Mouse (Mus musculus): Measurements from ENCODE around the gene Camk2b. TPM values are rescaled to one million over a fixed set of nuclear protein-coding genes. Genes with fewer than 3 reads are reported as not detected.
"Not testable (repeated sequence)": the region's sequence is repeated elsewhere in the genome, so short reads cannot be mapped to it uniquely, and the experiment has no call there.

The Camk2b gene
- 51.6 and 87.1 TPM in 2 replicates for polyA plus RNA-seq (2014; fragmentation: Nextera tagmentation; extraction: Ambion mirVana)

- H3K27me3 ChIP-seq (replicated peaks; ENCODE audit: control insufficient read depth, insufficient read depth, low read length), result peaks cover 54% of the 10 kb centered on the region
- no peaks in the 10 kb centered on the region for H3K36me3 ChIP-seq (ENCODE audit: control insufficient read depth, insufficient read depth, low read length)
- peak; percentile 13; the same call in 1 of the 2 replicates for ATAC-seq
- H3K4me2 ChIP-seq (ENCODE audit: low read length), result peak within 1 kb of the TSS; percentile 57
- no peak for DNase-seq (ENCODE audit: low spot score)
- peak within 1 kb of the TSS; percentile 53 for H3K4me3 ChIP-seq (ENCODE audit: low read depth, low read length)
- H3K27ac ChIP-seq (ENCODE audit: low read depth, low read length), result peak within 1 kb of the TSS; percentile 72
- H3K4me1 ChIP-seq (ENCODE audit: control insufficient read depth, insufficient read depth, low read length), result no peaks in the 10 kb centered on the region; the same call in 1 of the 2 replicates
- peak within 1 kb of the TSS; percentile 70 for H3K9ac ChIP-seq (ENCODE audit: low read length)
- WGBS, result 14% methylated on average over 6 of the region's 6 CpGs
- H3K9me3 ChIP-seq (replicated peaks; ENCODE audit: control insufficient read depth, low read length), result no peaks in the 10 kb centered on the region
These were observed at the start of gene Camk2b for GRCm38 (mm10) chr11:6066176-6066575. Gene Camk2b (minus strand): TSS chr11:6066362.

DNA sequence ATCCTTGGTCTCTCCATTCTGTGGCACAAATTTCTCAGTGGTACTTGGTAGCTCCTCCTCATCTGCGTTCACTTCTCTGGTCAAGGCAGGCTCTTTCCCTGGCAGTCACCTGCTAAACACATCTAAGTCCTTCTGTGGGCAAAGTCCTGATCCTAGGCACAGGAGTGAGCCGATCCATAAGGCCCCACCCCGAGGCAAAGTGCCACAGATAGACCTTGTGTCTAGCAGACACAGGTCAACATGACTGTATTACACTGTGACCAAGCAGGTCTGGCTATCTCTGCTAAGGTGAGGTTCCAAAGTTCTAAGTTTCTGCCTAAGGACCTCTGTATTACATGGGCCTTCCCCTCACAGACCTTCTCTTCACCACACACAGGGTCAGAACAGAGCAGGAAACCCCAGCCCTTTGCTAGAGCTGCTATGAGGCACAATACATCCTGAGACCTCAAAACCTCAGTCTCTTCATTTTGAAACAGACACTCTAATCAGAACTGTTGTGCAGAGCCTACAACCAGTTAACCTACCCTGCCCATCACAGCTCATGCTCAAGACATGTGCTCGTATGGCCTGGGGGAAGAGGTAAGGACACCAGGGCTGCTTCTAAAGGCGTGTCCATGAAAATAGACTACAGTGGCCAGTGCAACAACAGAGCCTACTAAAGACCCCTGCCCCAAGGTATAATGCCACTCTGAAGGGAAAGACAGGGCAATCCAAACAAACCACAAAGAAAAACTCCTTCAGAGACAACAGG, 45.7 kb upstream of the Camk2b start:
- Histone ChIP-seq H3K9ac (ENCODE audit: low read length) (no peak overlapping the region), H3K27ac (ENCODE audit: low read depth, low read length) (no peak overlapping the region), H3K4me1 (ENCODE audit: control insufficient read depth, insufficient read depth, low read length) (no peaks in the 10 kb centered on the region), H3K4me3 (ENCODE audit: low read depth, low read length) (no peak overlapping the region), H3K27me3 (replicated peaks; ENCODE audit: control insufficient read depth, insufficient read depth, low read length) (no peaks in the 10 kb centered on the region), H3K36me3 (ENCODE audit: control insufficient read depth, insufficient read depth, low read length) (peaks cover 60% of the 10 kb centered on the region), H3K4me2 (ENCODE audit: low read length) (no peak overlapping the region), H3K9me3 (replicated peaks; ENCODE audit: control insufficient read depth, low read length) (no peaks in the 10 kb centered on the region)
- ATAC-seq, result no peak
- 97% methylated on average over 5 of the region's 5 CpGs for WGBS
- no peak for DNase-seq (ENCODE audit: low spot score)

DNA sequence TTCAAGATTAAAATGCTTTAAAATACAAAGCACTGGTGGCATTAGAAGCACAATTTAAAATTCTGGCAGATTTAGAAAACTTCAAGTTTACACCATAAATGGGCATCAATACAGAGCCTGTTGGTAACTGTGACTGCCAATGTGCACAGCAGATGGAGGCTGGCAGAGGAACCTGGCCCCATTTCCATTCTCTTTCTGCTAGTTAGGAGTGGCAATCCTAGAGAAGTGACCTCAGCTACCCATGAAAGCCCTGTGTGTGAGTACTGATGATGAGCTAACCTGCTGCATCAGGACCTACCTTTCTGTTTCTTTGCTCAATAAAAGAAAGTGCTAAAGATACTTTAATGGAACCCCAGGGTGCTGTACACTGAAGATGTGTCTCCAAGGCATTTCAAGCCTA, 43.8 kb upstream of the Camk2b start:
- Histone ChIP-seq H3K36me3 (ENCODE audit: control insufficient read depth, insufficient read depth, low read length) (peaks cover 72% of the 10 kb centered on the region), H3K9ac (ENCODE audit: low read length) (no peak overlapping the region), H3K9me3 (replicated peaks; ENCODE audit: control insufficient read depth, low read length) (no peaks in the 10 kb centered on the region), H3K4me1 (ENCODE audit: control insufficient read depth, insufficient read depth, low read length) (no peaks in the 10 kb centered on the region), H3K27ac (ENCODE audit: low read depth, low read length) (no peak overlapping the region), H3K27me3 (replicated peaks; ENCODE audit: control insufficient read depth, insufficient read depth, low read length) (no peaks in the 10 kb centered on the region), H3K4me2 (ENCODE audit: low read length) (no peak overlapping the region), H3K4me3 (ENCODE audit: low read depth, low read length) (no peak overlapping the region)
- DNase-seq (ENCODE audit: low spot score) (peak; percentile 38), ATAC-seq (no peak)

DNA sequence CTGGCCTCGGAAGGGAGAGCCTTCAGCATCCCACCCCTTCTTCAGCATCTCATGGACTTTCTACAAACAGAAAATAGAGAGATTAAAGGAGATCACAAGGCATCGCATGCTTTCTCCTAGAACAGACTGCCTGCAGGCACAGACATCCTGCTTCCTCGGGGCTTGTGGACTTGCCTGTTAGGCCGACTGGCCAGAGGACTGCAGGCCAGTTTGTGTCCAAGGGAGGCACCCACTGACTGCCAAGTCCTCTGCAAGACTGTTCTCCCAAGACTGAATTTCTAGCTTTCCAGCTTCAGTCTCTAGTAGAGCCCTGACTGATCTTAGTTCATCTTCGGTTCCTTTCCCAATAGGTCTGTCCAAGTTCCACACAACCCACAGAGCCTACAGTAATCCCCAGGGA, 42.1 kb upstream of the Camk2b start:
- no peak for DNase-seq (ENCODE audit: low spot score)
- Histone ChIP-seq H3K27ac (ENCODE audit: low read depth, low read length) (no peak overlapping the region), H3K9ac (ENCODE audit: low read length) (no peak overlapping the region), H3K9me3 (replicated peaks; ENCODE audit: control insufficient read depth, low read length) (no peaks in the 10 kb centered on the region), H3K4me3 (ENCODE audit: low read depth, low read length) (no peak overlapping the region), H3K4me2 (ENCODE audit: low read length) (no peak overlapping the region), H3K4me1 (ENCODE audit: control insufficient read depth, insufficient read depth, low read length) (no peaks in the 10 kb centered on the region), H3K27me3 (replicated peaks; ENCODE audit: control insufficient read depth, insufficient read depth, low read length) (no peaks in the 10 kb centered on the region), H3K36me3 (ENCODE audit: control insufficient read depth, insufficient read depth, low read length) (peaks cover 76% of the 10 kb centered on the region)
- ATAC-seq, result no peak
- 97% methylated on average over 5 of the region's 5 CpGs for WGBS

GRCm38 (mm10) chr11:6107722-6108121, 41.6 kb upstream of the Camk2b start:
- no peak overlapping the region for H3K27ac ChIP-seq (ENCODE audit: low read depth, low read length)
- no peak for ATAC-seq

GRCm38 (mm10) chr11:6104734-6105133, 38.6 kb upstream of the Camk2b start:
- H3K27me3 ChIP-seq (replicated peaks; ENCODE audit: control insufficient read depth, insufficient read depth, low read length), result no peaks in the 10 kb centered on the region
- DNase-seq (ENCODE audit: low spot score) (no peak), ATAC-seq (no peak)
- H3K4me1 ChIP-seq (ENCODE audit: control insufficient read depth, insufficient read depth, low read length), result no peaks in the 10 kb centered on the region
- no peak overlapping the region for H3K4me2 ChIP-seq (ENCODE audit: low read length)
- H3K4me3 ChIP-seq (ENCODE audit: low read depth, low read length), result no peak overlapping the region
- WGBS, result 84% methylated on average over 5 of the region's 5 CpGs
- H3K27ac ChIP-seq (ENCODE audit: low read depth, low read length), result no peak overlapping the region
- H3K36me3 ChIP-seq (ENCODE audit: control insufficient read depth, insufficient read depth, low read length), result peaks cover 42% of the 10 kb centered on the region
- H3K9me3 ChIP-seq (replicated peaks; ENCODE audit: control insufficient read depth, low read length), result no peaks in the 10 kb centered on the region
- no peak overlapping the region for H3K9ac ChIP-seq (ENCODE audit: low read length)

More at GRCm38 (mm10) chr11:6107722-6108121, 41.6 kb upstream of the Camk2b start:
- H3K4me2 ChIP-seq (ENCODE audit: low read length), result no peak overlapping the region
- H3K4me1 ChIP-seq (ENCODE audit: control insufficient read depth, insufficient read depth, low read length), result no peaks in the 10 kb centered on the region
- WGBS, result 67% methylated on average over 3 of the region's 3 CpGs
- DNase-seq (ENCODE audit: low spot score), result no peak
- no peaks in the 10 kb centered on the region for H3K27me3 ChIP-seq (replicated peaks; ENCODE audit: control insufficient read depth, insufficient read depth, low read length)
- no peak overlapping the region for H3K9ac ChIP-seq (ENCODE audit: low read length)
- H3K36me3 ChIP-seq (ENCODE audit: control insufficient read depth, insufficient read depth, low read length), result peaks cover 70% of the 10 kb centered on the region
- no peak overlapping the region for H3K4me3 ChIP-seq (ENCODE audit: low read depth, low read length)
- no peaks in the 10 kb centered on the region for H3K9me3 ChIP-seq (replicated peaks; ENCODE audit: control insufficient read depth, low read length)

DNA sequence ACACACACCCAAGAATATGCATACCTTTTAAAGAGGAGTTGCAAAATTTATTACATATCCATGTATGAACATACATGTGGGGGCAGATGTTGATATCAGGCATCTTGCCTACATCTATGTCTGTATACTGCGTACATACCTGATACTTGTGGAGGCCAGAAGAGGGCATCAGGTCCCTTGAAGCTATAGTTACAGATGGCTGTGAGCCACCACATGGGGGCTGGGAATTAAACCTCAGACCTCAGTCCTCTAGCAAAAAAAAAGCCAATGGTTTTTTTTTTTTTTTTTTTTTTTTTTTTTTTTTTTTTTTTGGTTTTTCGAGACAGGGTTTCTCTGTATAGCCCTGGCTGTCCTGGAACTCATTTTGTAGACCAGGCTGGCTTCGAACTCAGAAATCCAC, 30.5 kb upstream of the Camk2b start:
- H3K9me3 ChIP-seq (replicated peaks; ENCODE audit: control insufficient read depth, low read length); H3K4me3 ChIP-seq (ENCODE audit: low read depth, low read length); H3K27me3 ChIP-seq (replicated peaks; ENCODE audit: control insufficient read depth, insufficient read depth, low read length); H3K27ac ChIP-seq (ENCODE audit: low read depth, low read length); H3K36me3 ChIP-seq (ENCODE audit: control insufficient read depth, insufficient read depth, low read length); H3K9ac ChIP-seq (ENCODE audit: low read length); DNase-seq (ENCODE audit: low spot score); H3K4me1 ChIP-seq (ENCODE audit: control insufficient read depth, insufficient read depth, low read length); H3K4me2 ChIP-seq (ENCODE audit: low read length); ATAC-seq: not testable (repeated sequence)
- 98% methylated on average over 2 of the region's 3 CpGs for WGBS

DNA sequence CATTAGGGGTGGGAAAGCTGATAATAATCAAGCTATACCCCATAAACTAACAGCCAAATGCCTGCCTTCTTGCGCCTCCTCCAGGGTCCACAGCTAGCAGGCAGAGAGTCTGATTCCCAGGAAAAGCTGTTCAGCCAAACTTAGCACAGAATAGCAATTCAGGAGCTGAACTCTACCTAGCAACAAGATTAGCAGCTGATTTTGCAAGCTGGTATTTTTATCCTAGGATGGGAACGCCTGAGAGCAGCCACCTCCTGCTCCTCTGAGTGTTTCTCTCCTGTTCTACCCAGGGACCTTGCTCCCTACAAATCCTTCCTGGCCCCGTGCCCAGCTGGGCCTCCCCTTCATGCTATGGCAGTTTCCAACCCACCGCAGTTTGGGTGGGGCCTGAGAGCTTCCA, 20.8 kb upstream of the Camk2b start:
- peak; percentile 42 for DNase-seq (ENCODE audit: low spot score)
- peak overlapping the region; percentile 21; the same call in 1 of the 2 replicates for H3K27ac ChIP-seq (ENCODE audit: low read depth, low read length)
- no peak for ATAC-seq
- H3K4me1 ChIP-seq (ENCODE audit: control insufficient read depth, insufficient read depth, low read length), result peaks cover 2% of the 10 kb centered on the region; the same call in 1 of the 2 replicates
- no peaks in the 10 kb centered on the region for H3K36me3 ChIP-seq (ENCODE audit: control insufficient read depth, insufficient read depth, low read length)
- no peaks in the 10 kb centered on the region for H3K27me3 ChIP-seq (replicated peaks; ENCODE audit: control insufficient read depth, insufficient read depth, low read length)
- H3K9me3 ChIP-seq (replicated peaks; ENCODE audit: control insufficient read depth, low read length), result no peaks in the 10 kb centered on the region
- no peak overlapping the region for H3K4me2 ChIP-seq (ENCODE audit: low read length)
- no peak overlapping the region for H3K4me3 ChIP-seq (ENCODE audit: low read depth, low read length)
- H3K9ac ChIP-seq (ENCODE audit: low read length), result no peak overlapping the region
- WGBS, result 61% methylated on average over 4 of the region's 4 CpGs

- WGBS, result 88% methylated on average over 2 of the region's 2 CpGs
- H3K9me3 ChIP-seq (replicated peaks; ENCODE audit: control insufficient read depth, low read length), result no peaks in the 10 kb centered on the region
- no peak for DNase-seq (ENCODE audit: low spot score)
- H3K9ac ChIP-seq (ENCODE audit: low read length), result no peak overlapping the region
- no peaks in the 10 kb centered on the region for H3K36me3 ChIP-seq (ENCODE audit: control insufficient read depth, insufficient read depth, low read length)
- no peaks in the 10 kb centered on the region for H3K27me3 ChIP-seq (replicated peaks; ENCODE audit: control insufficient read depth, insufficient read depth, low read length)
- no peak overlapping the region for H3K4me3 ChIP-seq (ENCODE audit: low read depth, low read length)
- no peak overlapping the region for H3K4me2 ChIP-seq (ENCODE audit: low read length)
- ATAC-seq, result no peak
- peaks cover 5% of the 10 kb centered on the region for H3K4me1 ChIP-seq (ENCODE audit: control insufficient read depth, insufficient read depth, low read length)
- no peak overlapping the region for H3K27ac ChIP-seq (ENCODE audit: low read depth, low read length)
These were observed 12.6 kb upstream of the Camk2b start for GRCm38 (mm10) chr11:6078737-6079136.
